Mouse (Mus musculus) erythroid progenitor cell, adult 5-6 weeks (primary cell): ENCODE measurements around the gene Arhgap21. TPM values are rescaled to one million over a fixed set of nuclear protein-coding genes. Genes with fewer than 3 reads are reported as not detected.

Source experiments
- ATAC-seq: replicated peaks from 2 replicates; pipeline ENCODE4 v1.8.0; 2016; ENCODE audit warnings: moderate number of reproducible peaks, mild to moderate bottlenecking, moderate TSS enrichment, inconsistent platforms; ENCODE audit not compliant: poor library complexity, low FRiP score, severe bottlenecking
- total RNA-seq, 2 experiments: library from RNA; stranded (forward) in 1 of 2; stranded (reverse) in 1 of 2; fragments of 150-400 nt in 1 of 2; fragments of 186-747, 209-891 nt in 1 of 2; gene quantifications; 2 replicates each; pipeline versions ENCODE4 v1.2.3 to v1.2.4; 2015 to 2017; ENCODE audit warnings: low replicate concordance in 2 of 2

Arhgap21 gene
- total RNA-seq, 2 experiments from 2014 or later = 103 to 125 TPM

DNA sequence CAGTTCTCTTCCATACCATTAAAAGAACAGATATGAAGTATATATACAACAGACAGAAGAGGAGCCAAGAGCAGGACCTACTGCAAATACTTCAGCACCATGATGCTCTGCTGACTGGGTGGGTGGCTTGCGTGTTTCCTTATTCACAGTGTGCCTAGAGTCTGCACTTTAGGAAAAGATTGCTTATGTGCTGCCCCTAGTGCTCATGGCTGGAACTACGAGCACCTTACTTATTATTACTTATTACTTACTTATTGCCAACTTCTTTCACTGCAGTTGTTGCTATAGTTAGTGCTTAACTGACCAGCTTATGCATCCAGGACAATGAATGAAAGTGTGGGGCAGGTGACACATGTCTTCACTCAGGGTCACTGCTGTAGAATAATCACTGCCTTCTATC is 154.7 kb downstream of the Arhgap21 start:
- ATAC-seq = no peak

- no peak for ATAC-seq
These were observed 157.2 kb downstream of the Arhgap21 start for GRCm38 (mm10) chr2:20811506-20811905.

- no peak for ATAC-seq
These were observed 167.3 kb downstream of the Arhgap21 start for GRCm38 (mm10) chr2:20801236-20801890.

Other genes with a start within 250 kb of the Arhgap21 start
- not detected in 2 replicates for gene Enkur, start 236.5 kb upstream of the Arhgap21 start, total RNA-seq (2015; ENCODE audit: low replicate concordance)
- not detected in 2 replicates for gene Enkur, start 236.5 kb upstream of the Arhgap21 start, total RNA-seq (2017; ENCODE audit: low replicate concordance)
- not detected in 2 replicates for gene Thnsl1, start 236.8 kb upstream of the Arhgap21 start, total RNA-seq (2015; ENCODE audit: low replicate concordance)
- 0.64 TPM in 1 of 2 replicates, not detected in the other for gene Thnsl1, start 236.8 kb upstream of the Arhgap21 start, total RNA-seq (2017; ENCODE audit: low replicate concordance)